Mouse (Mus musculus): ENCODE measurements around the gene Lcat. TPM values are rescaled to one million over a fixed set of nuclear protein-coding genes. Genes with fewer than 3 reads are reported as not detected.
A peak's percentile ranks its signal among the peaks of the same experiment; 100 is the strongest.

Gene Lcat
- polyA plus RNA-seq, 1 experiment from 2014 or later: 0.54 TPM

DNA sequence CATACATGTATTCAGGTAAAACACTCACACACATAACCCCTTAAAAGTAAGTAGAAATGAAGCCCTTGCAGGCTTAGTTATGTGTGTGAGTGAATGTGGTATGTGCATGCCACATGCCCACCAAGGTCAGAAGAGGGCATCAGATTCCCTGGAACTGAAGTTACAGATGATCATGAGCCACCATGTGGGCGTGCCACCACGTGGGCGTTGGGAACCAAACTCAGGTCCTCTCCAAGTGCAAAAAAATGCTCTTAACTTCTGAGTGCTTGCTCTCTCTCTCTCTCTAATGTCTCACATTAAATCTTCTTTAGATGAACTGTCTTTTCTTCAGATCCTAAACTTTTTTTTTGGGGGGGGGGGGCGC, 4.9 kb downstream of the Lcat start, which contains the start of gene Psmb10:
Gene Psmb10, minus strand, starts transcription at position 139 of the 364 bp plus-strand sequence.
- H3K9ac ChIP-seq (replicated peaks): peak within 1 kb of the TSS; percentile 82
- H3K9me3 ChIP-seq: no peaks in the 10 kb centered on the region
- WGBS: 34% methylated on average over 4 of the region's 4 CpGs
- ATAC-seq: no peak
- H3K4me2 ChIP-seq (replicated peaks): peak within 1 kb of the TSS; percentile 90
- no peaks in the 10 kb centered on the region for H3K36me3 ChIP-seq
- no peaks in the 10 kb centered on the region for H3K27me3 ChIP-seq
- H3K4me3 ChIP-seq (replicated peaks): peak within 1 kb of the TSS; percentile 65
- H3K4me1 ChIP-seq (replicated peaks): peaks cover 20% of the 10 kb centered on the region
- H3K27ac ChIP-seq: peak within 1 kb of the TSS; percentile 91

DNA sequence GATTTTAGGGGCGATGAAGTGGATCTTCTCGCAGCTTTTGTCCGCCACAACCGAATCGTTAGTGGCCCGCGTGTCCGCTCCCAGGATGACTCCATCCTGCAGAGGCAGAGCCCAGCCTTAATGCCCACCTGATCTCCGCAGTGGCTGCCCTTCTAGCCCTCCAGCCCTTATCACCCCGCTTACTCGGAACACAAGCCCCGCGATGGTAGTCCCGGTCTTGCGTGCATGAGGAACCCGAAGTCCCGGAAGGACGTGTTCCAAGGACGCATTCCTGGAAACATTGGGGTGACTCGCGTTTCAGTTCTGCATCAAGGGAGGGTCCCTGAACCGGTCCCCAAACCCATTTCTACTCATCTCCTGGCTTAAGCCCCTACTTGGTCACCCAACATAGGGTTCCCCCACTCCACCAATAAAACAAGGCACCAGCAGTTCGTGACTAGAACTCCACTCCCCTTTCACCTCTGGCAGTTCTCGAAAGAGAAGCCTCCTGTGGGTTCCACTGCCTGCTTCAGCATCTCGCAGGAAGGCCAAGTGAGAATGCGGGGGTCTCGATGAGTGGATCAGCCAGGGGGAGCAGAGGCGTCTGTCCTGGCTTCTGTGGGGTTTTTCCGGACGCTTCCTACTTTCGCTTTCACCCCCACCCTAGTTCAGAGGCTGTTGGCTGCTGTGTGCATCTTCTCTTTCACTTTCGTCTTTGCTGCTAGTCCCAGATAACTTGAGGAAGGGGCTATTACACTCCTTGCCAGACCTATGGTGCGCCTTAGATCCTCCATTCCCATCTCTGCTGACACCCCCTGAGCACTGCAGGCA, 5.5 kb downstream of the Lcat start:
- Histone ChIP-seq H3K27ac (peak overlapping the region; percentile 91), H3K4me2 (replicated peaks) (peak overlapping the region; percentile 90), H3K9ac (replicated peaks) (peak overlapping the region; percentile 82), H3K27me3 (no peaks in the 10 kb centered on the region), H3K9me3 (no peaks in the 10 kb centered on the region), H3K4me1 (replicated peaks) (peaks cover 20% of the 10 kb centered on the region), H3K4me3 (replicated peaks) (peak overlapping the region; percentile 65), H3K36me3 (peaks cover 3% of the 10 kb centered on the region; the same call in 1 of the 2 replicates)
- 3% methylated on average over 33 of the region's 33 CpGs for WGBS
- peak; percentile 59 for ATAC-seq

DNA sequence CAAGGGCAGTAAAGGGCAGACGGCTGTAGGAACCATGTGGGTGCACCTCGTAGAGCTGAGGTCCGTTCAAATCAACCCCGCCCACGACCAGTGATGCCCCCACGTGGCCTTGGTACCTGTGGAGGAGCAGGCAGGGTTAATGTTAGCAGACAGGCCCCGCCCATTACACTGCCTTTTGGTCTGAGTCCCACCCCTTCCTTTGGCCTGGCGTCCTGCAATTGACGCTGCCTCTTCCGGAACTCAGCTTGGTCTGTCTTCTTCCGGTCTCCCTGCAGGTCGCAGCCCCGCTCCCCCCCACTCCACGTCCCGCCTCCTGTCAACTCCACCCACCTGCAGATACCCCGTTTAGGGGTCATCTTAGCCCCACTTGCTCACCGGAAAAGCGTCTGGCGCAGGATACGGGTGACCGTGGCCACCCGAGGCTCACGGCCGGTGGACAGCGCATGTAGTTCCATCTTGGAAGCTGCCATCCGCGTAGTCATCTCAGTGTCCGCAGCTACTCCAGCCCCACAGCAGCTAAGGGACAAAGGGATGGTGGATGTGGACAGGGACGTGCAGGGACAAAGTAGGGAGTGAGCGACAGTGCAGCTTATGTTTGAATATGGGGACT, 6.2 kb downstream of the Lcat start:
- Histone ChIP-seq H3K27me3 (no peaks in the 10 kb centered on the region), H3K9ac (replicated peaks) (peak overlapping the region; percentile 82), H3K4me2 (replicated peaks) (peak overlapping the region; percentile 90), H3K4me1 (replicated peaks) (peaks cover 20% of the 10 kb centered on the region), H3K4me3 (replicated peaks) (peak overlapping the region; percentile 65), H3K36me3 (peaks cover 10% of the 10 kb centered on the region), H3K27ac (peak overlapping the region; percentile 91), H3K9me3 (no peaks in the 10 kb centered on the region)
- under 1% methylated on average over 29 of the region's 30 CpGs for WGBS
- peak; percentile 94 for ATAC-seq

DNA sequence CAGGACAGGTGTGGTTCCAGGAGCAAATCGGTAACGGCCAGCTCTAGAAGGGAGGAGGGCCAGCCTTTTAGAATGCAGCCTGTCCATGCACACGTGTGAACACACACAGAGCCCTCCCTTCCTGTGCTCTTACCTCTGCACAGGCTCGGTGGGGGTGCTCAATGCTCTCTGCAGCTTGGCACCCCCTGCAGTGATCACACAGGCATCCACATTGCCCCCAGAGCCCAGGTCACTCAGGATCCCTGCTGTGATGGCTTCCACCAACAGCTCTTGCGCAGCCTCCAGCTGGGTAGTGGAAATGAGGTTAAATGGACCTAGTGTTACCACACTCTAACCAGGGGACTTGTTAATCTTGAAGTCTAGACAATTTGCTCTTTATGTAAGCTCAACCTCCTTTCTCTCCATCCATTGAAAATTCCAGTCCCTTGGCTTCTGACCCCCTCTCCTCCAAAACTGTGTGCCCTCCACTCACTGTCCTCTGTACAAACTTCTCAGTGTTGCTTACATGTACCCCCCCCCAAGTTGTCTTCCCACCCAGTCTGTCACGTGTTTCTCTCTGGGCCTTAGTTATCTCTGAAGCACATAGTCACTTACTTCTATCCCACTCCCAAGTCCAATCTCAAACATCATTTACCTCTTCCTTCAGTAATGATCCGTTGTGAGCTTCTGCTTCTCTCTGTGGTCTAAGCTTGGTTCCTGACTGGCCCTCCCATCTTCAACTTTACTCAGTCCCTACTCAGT, 7.1 kb downstream of the Lcat start:
- Histone ChIP-seq H3K9me3 (no peaks in the 10 kb centered on the region), H3K4me2 (replicated peaks) (peak overlapping the region; percentile 90), H3K4me1 (replicated peaks) (peaks cover 20% of the 10 kb centered on the region), H3K27ac (peak overlapping the region; percentile 91; the same call in 1 of the 2 replicates), H3K36me3 (peaks cover 20% of the 10 kb centered on the region), H3K27me3 (no peaks in the 10 kb centered on the region), H3K9ac (replicated peaks) (peak overlapping the region; percentile 82), H3K4me3 (replicated peaks) (peak overlapping the region; percentile 65)
- WGBS: 32% methylated on average over 7 of the region's 7 CpGs
- no peak for ATAC-seq

DNA sequence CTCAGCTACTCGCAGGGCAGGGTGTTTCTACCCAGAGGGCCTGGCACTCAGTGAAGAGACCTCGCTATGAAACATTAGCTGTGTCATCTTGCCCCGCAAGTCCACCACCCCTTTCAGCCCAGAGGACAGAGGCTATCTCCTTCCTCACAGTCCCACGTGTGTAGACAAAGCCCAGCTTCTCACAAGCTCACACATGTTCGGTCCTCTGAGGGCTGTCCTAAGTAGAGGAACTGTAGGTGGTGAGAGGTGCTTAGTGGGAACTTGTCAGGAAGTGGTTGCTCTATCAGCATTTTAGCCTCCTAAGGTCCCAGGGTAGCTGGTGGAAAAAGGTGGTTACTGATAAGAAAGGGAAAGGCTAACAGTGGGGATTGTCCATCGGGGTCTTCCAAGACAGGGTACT, 8.1 kb downstream of the Lcat start:
- 89% methylated on average over 6 of the region's 6 CpGs for WGBS

DNA sequence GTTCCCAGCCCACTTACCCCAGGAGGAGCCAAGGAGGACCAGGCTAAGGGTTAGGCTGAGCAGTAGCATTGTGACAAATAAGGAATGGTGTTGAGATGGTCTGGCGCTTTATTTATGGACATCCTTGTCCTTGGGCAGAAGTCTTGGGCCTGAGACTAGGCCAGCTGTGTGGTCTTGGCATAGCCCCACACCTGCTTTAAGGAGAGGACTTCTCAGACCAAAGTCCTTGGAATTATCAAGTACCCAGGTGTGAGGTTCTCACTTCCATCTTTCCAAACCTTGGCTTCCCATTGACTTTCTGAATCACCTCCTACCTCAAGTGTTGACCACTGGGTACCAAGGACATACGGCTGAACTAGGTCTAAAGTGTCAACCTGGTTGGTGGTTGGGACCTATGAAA, 9.4 kb downstream of the Lcat start, which contains the start of gene Ctrl:
Gene Ctrl, minus strand, starts transcription at position 101 of the 400 bp plus-strand sequence.
- H3K9ac ChIP-seq (replicated peaks): no peak within 1 kb of the TSS
- no peak within 1 kb of the TSS for H3K4me3 ChIP-seq (replicated peaks)
- no peaks in the 10 kb centered on the region for H3K27me3 ChIP-seq
- H3K4me1 ChIP-seq (replicated peaks): peaks cover 25% of the 10 kb centered on the region
- 93% methylated on average over 2 of the region's 2 CpGs for WGBS
- H3K4me2 ChIP-seq (replicated peaks): no peak within 1 kb of the TSS
- H3K36me3 ChIP-seq: peaks cover 25% of the 10 kb centered on the region
- ATAC-seq: no peak
- no peak within 1 kb of the TSS for H3K27ac ChIP-seq
- no peaks in the 10 kb centered on the region for H3K9me3 ChIP-seq

More for the DNA sequence above, 8.1 kb downstream of the Lcat start:
- Histone ChIP-seq H3K9ac (replicated peaks) (no peak overlapping the region), H3K4me1 (replicated peaks) (peaks cover 25% of the 10 kb centered on the region), H3K9me3 (no peaks in the 10 kb centered on the region), H3K27me3 (no peaks in the 10 kb centered on the region), H3K36me3 (peaks cover 20% of the 10 kb centered on the region), H3K4me2 (replicated peaks) (no peak overlapping the region), H3K27ac (no peak overlapping the region), H3K4me3 (replicated peaks) (no peak overlapping the region)
- no peak for ATAC-seq

DNA sequence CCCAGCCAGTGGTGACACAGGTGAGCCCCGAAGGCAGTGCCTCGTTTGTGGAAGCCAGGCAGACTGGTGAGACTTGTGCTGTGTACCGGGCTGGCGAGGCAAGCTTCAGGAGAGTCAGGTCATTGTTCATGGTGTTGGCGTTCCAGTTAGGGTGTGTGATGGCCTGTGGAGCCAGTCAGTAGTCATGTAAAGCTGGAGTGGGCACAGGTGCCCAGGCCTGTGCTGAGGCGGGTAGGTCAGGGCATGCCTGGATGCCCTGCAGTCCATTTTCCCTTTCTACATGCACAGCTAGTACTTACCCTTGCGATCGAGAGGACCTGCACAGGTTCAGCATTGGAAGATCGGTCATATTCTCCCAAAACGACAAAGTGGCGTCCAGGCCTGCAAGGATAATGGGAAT, 10.7 kb downstream of the Lcat start:
- ATAC-seq: no peak
- no peak overlapping the region for H3K27ac ChIP-seq
- H3K9ac ChIP-seq (replicated peaks): no peak overlapping the region
- H3K9me3 ChIP-seq: no peaks in the 10 kb centered on the region
- H3K4me3 ChIP-seq (replicated peaks): no peak overlapping the region
- H3K4me1 ChIP-seq (replicated peaks): peaks cover 18% of the 10 kb centered on the region
- H3K36me3 ChIP-seq: peaks cover 25% of the 10 kb centered on the region
- no peaks in the 10 kb centered on the region for H3K27me3 ChIP-seq
- no peak overlapping the region for H3K4me2 ChIP-seq (replicated peaks)
- 94% methylated on average over 11 of the region's 11 CpGs for WGBS

DNA sequence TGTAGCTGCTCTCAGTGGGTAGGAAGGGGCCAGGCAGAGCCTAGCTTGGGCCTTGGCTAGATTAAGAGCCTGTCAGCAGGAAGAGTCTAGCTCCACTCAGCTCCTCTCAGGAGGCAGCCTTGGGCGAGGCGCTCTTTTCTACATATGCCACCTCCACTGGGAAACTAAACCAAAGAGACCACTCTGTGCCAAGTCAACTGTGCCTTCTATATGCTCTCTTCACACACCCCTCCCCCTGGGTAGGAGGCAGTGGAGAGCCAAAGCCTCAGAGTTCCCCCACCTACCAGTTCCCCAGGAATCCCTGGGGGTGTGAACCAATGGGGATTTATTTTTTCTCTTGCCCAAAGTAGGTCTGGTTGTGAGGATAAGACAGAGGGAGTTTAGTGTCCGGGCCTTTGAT, 11.9 kb downstream of the Lcat start:
- Histone ChIP-seq H3K27ac (no peak overlapping the region), H3K36me3 (peaks cover 25% of the 10 kb centered on the region), H3K4me3 (replicated peaks) (no peak overlapping the region), H3K4me1 (replicated peaks) (peaks cover 14% of the 10 kb centered on the region), H3K9me3 (no peaks in the 10 kb centered on the region), H3K4me2 (replicated peaks) (no peak overlapping the region), H3K9ac (replicated peaks) (no peak overlapping the region), H3K27me3 (no peaks in the 10 kb centered on the region)
- no peak for ATAC-seq
- WGBS: 96% methylated on average over 3 of the region's 3 CpGs

DNA sequence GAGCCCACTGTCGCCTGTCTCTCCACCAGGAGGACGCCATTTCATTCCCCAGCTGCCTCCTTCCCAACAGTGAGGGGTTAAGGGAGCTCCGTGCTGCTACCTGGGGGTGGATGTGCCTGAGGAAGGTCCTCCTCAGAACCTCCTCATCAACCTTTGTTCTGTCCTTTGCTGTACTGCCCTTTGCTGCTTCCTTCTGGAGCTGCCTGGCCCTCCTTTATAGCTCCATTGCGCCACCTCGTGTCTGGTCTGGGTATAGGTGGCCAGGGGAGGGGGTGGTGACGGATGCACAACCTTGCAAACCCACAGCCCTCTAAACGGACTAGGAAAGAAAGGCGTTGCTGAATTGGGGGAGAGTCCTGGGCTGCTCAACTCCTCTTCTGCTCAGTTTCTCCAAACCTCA, 12.6 kb downstream of the Lcat start:
- WGBS: 13% methylated on average over 8 of the region's 8 CpGs
- Histone ChIP-seq H3K9ac (replicated peaks) (peak overlapping the region; percentile 54), H3K4me1 (replicated peaks) (peaks cover 7% of the 10 kb centered on the region), H3K4me3 (replicated peaks) (no peak overlapping the region), H3K9me3 (no peaks in the 10 kb centered on the region), H3K27me3 (no peaks in the 10 kb centered on the region), H3K4me2 (replicated peaks) (no peak overlapping the region), H3K27ac (peak overlapping the region; percentile 80), H3K36me3 (peaks cover 25% of the 10 kb centered on the region)
- ATAC-seq: peak; percentile 82

DNA sequence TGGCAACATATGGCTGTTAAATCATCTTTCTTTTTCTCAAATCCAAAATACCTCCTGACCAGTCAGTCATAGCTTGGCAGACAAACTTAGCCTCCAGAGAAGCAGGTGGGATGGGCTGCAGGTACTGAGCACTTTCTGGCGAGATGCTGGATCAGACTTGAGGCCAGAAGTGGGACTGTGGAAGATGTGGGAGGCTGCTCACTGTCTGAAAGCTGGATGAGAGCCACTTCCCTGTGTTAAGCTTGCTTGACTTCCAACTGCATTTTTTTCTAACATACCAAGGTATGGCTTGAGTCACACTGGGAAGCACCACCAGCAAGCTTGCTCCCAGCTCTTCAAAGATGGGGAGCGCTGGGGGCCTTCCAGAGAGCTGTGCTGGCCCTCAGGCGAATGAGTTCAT, 18.1 kb downstream of the Lcat start:
- WGBS: 79% methylated on average over 3 of the region's 3 CpGs
- H3K9ac ChIP-seq (replicated peaks): 0 out of 2 replicates have a peak overlapping the region, but pooled peaks have one; percentile 28
- H3K27me3 ChIP-seq: no peaks in the 10 kb centered on the region

DNA sequence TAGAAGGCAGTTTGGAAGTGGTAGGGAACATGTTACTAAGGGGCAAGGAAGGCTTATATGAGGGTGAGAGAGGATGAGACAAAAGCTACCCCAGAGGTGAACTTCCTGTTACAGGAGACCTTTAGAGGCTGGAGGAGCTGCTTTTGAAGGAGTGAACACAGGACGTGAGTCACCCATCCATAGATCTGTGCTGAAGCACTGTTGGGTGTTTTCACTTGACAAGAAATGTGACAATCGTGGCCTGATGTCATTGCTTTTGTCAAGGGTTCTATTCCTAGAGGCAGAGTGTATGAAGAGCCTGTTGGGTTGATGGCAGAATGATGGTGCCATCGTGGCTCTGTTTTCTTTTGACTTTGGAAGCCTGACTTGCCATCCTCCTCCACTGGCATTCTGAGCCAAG, 23.8 kb downstream of the Lcat start:
- Histone ChIP-seq H3K9ac (replicated peaks) (no peak overlapping the region), H3K27me3 (no peaks in the 10 kb centered on the region), H3K4me2 (replicated peaks) (no peak overlapping the region), H3K4me3 (replicated peaks) (no peak overlapping the region), H3K36me3 (peaks cover 35% of the 10 kb centered on the region), H3K4me1 (replicated peaks) (no peaks in the 10 kb centered on the region), H3K9me3 (no peaks in the 10 kb centered on the region), H3K27ac (no peak overlapping the region)
- 91% methylated on average over 3 of the region's 3 CpGs for WGBS
- ATAC-seq: no peak

More for the DNA sequence above, 18.1 kb downstream of the Lcat start:
- H3K4me3 ChIP-seq (replicated peaks): no peak overlapping the region
- no peak overlapping the region for H3K4me2 ChIP-seq (replicated peaks)
- 0 out of 2 replicates have a peak, but pooled peaks cover 12% of the 10 kb centered on the region for H3K36me3 ChIP-seq
- H3K4me1 ChIP-seq (replicated peaks): peaks cover under 1% of the 10 kb centered on the region
- H3K9me3 ChIP-seq: no peaks in the 10 kb centered on the region
- H3K27ac ChIP-seq: no peak overlapping the region
- ATAC-seq: no peak
